ENCODE assay signal across 17 mouse cellular contexts in genomic region chr6:28559419-28559818, GRCm38 (mm10).
DNase-seq lines count a peak whose midpoint lies in the region; TF ChIP-seq lines count a peak whose summit lies in the region.
"Had no signal": no experiment of that assay in that cellular context is flagged by ENCODE, and none has a peak within 500 bp of the region (broad histone marks: within the 10 kb centered on the region; RNA-seq: fewer than 3 reads in every experiment).

No protein-coding gene starts in this region.

- in situ Hi-C loops in CH12.LX (cut with MboI; ENCODE audit: low pct_ligation_motif_present, low pct_unique_long_range_greater_than_20kb, low sequenced_read_pairs): loop anchor here (25.0 kb wide), 1 partner anchor 453 kb away; no protein-coding TSS in a partner anchor

- peaks cover 31% of the 10 kb centered on the region for H3K79me2 ChIP-seq in CH12.LX (replicated peaks; ENCODE audit: control insufficient read depth, extremely low read depth, insufficient read depth, poor library complexity, severe bottlenecking)

- H3K4me2 ChIP-seq in CH12.LX (ENCODE audit: insufficient read depth, low read depth, poor library complexity, severe bottlenecking): peak overlapping the region; percentile 8; the same call in 1 of the 2 replicates

- H3K27ac ChIP-seq in CH12.LX (ENCODE audit: insufficient read depth, low read depth): peak overlapping the region; percentile 44; the same call in 1 of the 2 replicates

- no peaks in the 10 kb centered on the region for H3K27me3 ChIP-seq in CH12.LX (replicated peaks)
- H3K27me3 ChIP-seq: Patski had no signal

- no peak for TF ChIP-seq CTCF in CH12.LX (conservative IDR thresholded peaks at IDR 0.05 in 1 of 2, IDR thresholded peaks at IDR 0.05 in 1 of 2; ENCODE audit: low read depth in 2 of 2, low read length in 2 of 2)

- no peak overlapping the region for H3K9ac ChIP-seq in CH12.LX (ENCODE audit: insufficient read depth, low read depth)

- H3K4me3 ChIP-seq in CH12.LX (replicated peaks in 1 of 3; ENCODE audit: low read depth in 2 of 3, low read length in 2 of 3, poor library complexity in 1 of 3): no peak overlapping the region

- TF ChIP-seq POLR2A in CH12.LX (IDR thresholded peaks at IDR 0.05; ENCODE audit: low read depth, low read length): no peak

- H3K4me1 ChIP-seq in CH12.LX (ENCODE audit: control insufficient read depth in 1 of 2, insufficient read depth in 2 of 2): peaks cover 17 to 58% of the 10 kb centered on the region in 2 experiments

- TF ChIP-seq RAD21 in CH12.LX (IDR thresholded peaks at IDR 0.05; ENCODE audit: low read depth, low read length): no peak

- H3K36me3 ChIP-seq in CH12.LX (replicated peaks in 1 of 2; ENCODE audit: control insufficient read depth in 1 of 2, insufficient read depth in 1 of 2, low read length in 1 of 2): peaks cover 42 to 80% of the 10 kb centered on the region in 2 experiments

- TF ChIP-seq EP300 in CH12.LX (IDR thresholded peaks at IDR 0.05; ENCODE audit: low read length): peak; percentile 82

- peak; percentile 52 for DNase-seq in CH12.LX (ENCODE audit: extremely low read depth)
- DNase-seq in induced T-regulatory cell, adult 2 months (ENCODE audit: low read depth): peak; percentile 18
- no peak for DNase-seq in lung, postnatal 14 days
- no peak for DNase-seq in spleen, adult 18-20 months
- DNase-seq: adrenal gland, adult 2 months; adrenal gland, adult 8-10 months; adrenal gland, postnatal 10 days; adrenal gland, postnatal 14 days; adrenal gland, postnatal 25 days; adrenal gland, postnatal 36 days; B cell, adult 2 months; cerebellum, adult 11 months; cerebellum, adult 11-12 months; cerebellum, adult 18-20 months; cerebellum, adult 2 months had no signal

- H3K9me3 ChIP-seq in CH12.LX (replicated peaks; ENCODE audit: low read length): no peaks in the 10 kb centered on the region
- H3K9me3 ChIP-seq: G1E had no signal

- dilution Hi-C loops in CH12.LX (cut with MboI; ENCODE audit: extremely low pct_ligation_motif_present, extremely low pct_unique_long_range_greater_than_20kb, low sequenced_read_pairs): no loop called here

TF ChIP-seq in CH12.LX, 34 proteins besides CTCF, POLR2A, EP300 and RAD21:
- no peak for TF ChIP-seq POLR2AphosphoS2 (IDR thresholded peaks at IDR 0.05; ENCODE audit: low read depth, low read length)
- TF ChIP-seq E2F4 (IDR thresholded peaks at IDR 0.05; ENCODE audit: insufficient replicate concordance, low read depth, low read length): no peak
- TF ChIP-seq MEF2A (IDR thresholded peaks at IDR 0.05; ENCODE audit: borderline replicate concordance, low read depth, low read length): peak; percentile 52; the same call in 1 of the 2 replicates
- TF ChIP-seq MAFK (IDR thresholded peaks at IDR 0.05; ENCODE audit: insufficient replicate concordance, low read length): no peak
- TF ChIP-seq SIN3A (IDR thresholded peaks at IDR 0.05; ENCODE audit: low read length): no peak
- TF ChIP-seq CHD1 (IDR thresholded peaks at IDR 0.05; ENCODE audit: low read depth, low read length): no peak
- 0 out of 2 replicates have a peak, but pooled peaks have one; percentile 8 for TF ChIP-seq TBP (conservative IDR thresholded peaks at IDR 0.05; ENCODE audit: low read depth, low read length)
- TF ChIP-seq ZC3H11A (IDR thresholded peaks at IDR 0.05; ENCODE audit: low read depth, low read length): no peak
- no peak for TF ChIP-seq HCFC1 (IDR thresholded peaks at IDR 0.05; ENCODE audit: low read depth, low read length)
- TF ChIP-seq JUND (conservative IDR thresholded peaks at IDR 0.05; ENCODE audit: low read depth, low read length): peak; percentile 74; the same call in 1 of the 2 replicates
- TF ChIP-seq ZNF384 (IDR thresholded peaks at IDR 0.05; ENCODE audit: low read depth, low read length): peak; percentile 23; the same call in 1 of the 2 replicates
- peak; percentile 40 for TF ChIP-seq BHLHE40 (IDR thresholded peaks at IDR 0.05; ENCODE audit: low read depth, low read length)
- no peak for TF ChIP-seq SMC3 (IDR thresholded peaks at IDR 0.05; ENCODE audit: low read depth, low read length)
- 0 out of 2 replicates have a peak, but pooled peaks have one; percentile 26 for TF ChIP-seq TCF12 (IDR thresholded peaks at IDR 0.05; ENCODE audit: low read depth, low read length)
- 0 out of 2 replicates have a peak, but pooled peaks have one; percentile 30 for TF ChIP-seq CHD2 (IDR thresholded peaks at IDR 0.05; ENCODE audit: low read length)
- TF ChIP-seq KAT2A (IDR thresholded peaks at IDR 0.05; ENCODE audit: insufficient replicate concordance, low read length): no peak
- no peak for TF ChIP-seq ELF1 (IDR thresholded peaks at IDR 0.05; ENCODE audit: low read depth, low read length)
- no peak for TF ChIP-seq USF1 (IDR thresholded peaks at IDR 0.05; ENCODE audit: low read depth, low read length)
- no peak for TF ChIP-seq GABPA (IDR thresholded peaks at IDR 0.05; ENCODE audit: insufficient replicate concordance, low read depth, low read length)
- TF ChIP-seq NRF1 (IDR thresholded peaks at IDR 0.05; ENCODE audit: low read depth, low read length): peak; percentile 48
- no peak; the same call in 1 of the 2 replicates for TF ChIP-seq JUN (IDR thresholded peaks at IDR 0.05; ENCODE audit: insufficient read depth, low read depth, low read length)
- 0 out of 2 replicates have a peak, but pooled peaks have one; percentile 37 for TF ChIP-seq ZMIZ1 (IDR thresholded peaks at IDR 0.05; ENCODE audit: low read depth, low read length)
- 0 out of 2 replicates have a peak, but pooled peaks have one; percentile 22 for TF ChIP-seq ETS1 (conservative IDR thresholded peaks at IDR 0.05; ENCODE audit: low read depth, low read length)
- no peak for TF ChIP-seq UBTF (IDR thresholded peaks at IDR 0.05; ENCODE audit: low read depth, low read length)
- no peak for TF ChIP-seq MAX (IDR thresholded peaks at IDR 0.05; ENCODE audit: low read length)
- TF ChIP-seq ZKSCAN1 (IDR thresholded peaks at IDR 0.05; ENCODE audit: borderline replicate concordance, low read depth, low read length): peak; percentile 54
- no peak for TF ChIP-seq MYC (IDR thresholded peaks at IDR 0.05; ENCODE audit: low read depth, low read length)
- TF ChIP-seq IRF4 (IDR thresholded peaks at IDR 0.05; ENCODE audit: low read depth, low read length): peak; percentile 94
- 0 out of 2 replicates have a peak, but pooled peaks have one; percentile 46 for TF ChIP-seq MAZ (IDR thresholded peaks at IDR 0.05; ENCODE audit: low read depth, low read length)
- TF ChIP-seq USF2 (conservative IDR thresholded peaks at IDR 0.05; ENCODE audit: low read depth, low read length): no peak
- TF ChIP-seq PAX5 (IDR thresholded peaks at IDR 0.05; ENCODE audit: low read length): no peak
- TF ChIP-seq RCOR1 (conservative IDR thresholded peaks at IDR 0.05; ENCODE audit: low read depth, low read length): peak; percentile 51; the same call in 1 of the 2 replicates
- no peak for TF ChIP-seq MXI1 (IDR thresholded peaks at IDR 0.05; ENCODE audit: low read depth, low read length)
- no peak for TF ChIP-seq NELFE (IDR thresholded peaks at IDR 0.05; ENCODE audit: low read depth, low read length)
TF ChIP-seq in CH12.LX: peak in this region for 14.

Comparison
In these comparisons a context has a peak if more than half of its experiments do, and no peak if none do; other contexts are left out.
1. DNase-seq: peak in CH12.LX (single experiment) and induced T-regulatory cell, adult 2 months (single experiment); none in lung, postnatal 14 days (single experiment) and spleen, adult 18-20 months (0 of 2).